In the genomic region with DNA sequence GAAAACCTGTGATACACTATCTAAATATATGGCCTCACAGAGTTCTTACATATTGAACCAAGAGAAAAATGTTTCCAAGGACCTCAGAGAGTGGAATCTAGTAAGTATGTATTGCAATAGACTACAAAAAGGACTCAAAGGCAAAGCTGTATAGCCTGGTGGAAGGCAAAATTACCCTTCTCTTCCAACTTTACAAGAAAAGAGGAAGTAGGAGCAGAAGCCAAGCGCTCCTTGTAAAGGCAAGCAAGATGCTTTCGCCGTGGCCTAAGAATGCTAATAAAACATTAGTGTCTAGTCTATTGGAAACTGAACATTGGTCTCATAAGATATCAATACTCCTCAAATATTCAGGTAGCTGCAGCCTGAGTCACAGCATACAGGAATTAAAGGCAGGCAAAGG, we compare ENCODE assay signal across 19 mouse cellular contexts.
"Had no signal": no experiment of that assay in that cellular context is flagged by ENCODE, and none has a peak within 500 bp of the region (broad histone marks: within the 10 kb centered on the region; RNA-seq: fewer than 3 reads in every experiment).

No protein-coding gene starts in this region.

- H3K4me3 ChIP-seq: left cerebral cortex, adult 2 months; liver, embryonic 13.5 days; midbrain, embryonic 12.5 days; midbrain, embryonic 15.5 days; neural tube, embryonic 12.5 days; neural tube, embryonic 15.5 days had no signal

- H3K4me1 ChIP-seq: liver, embryonic 13.5 days; midbrain, embryonic 12.5 days; midbrain, embryonic 15.5 days; neural tube, embryonic 12.5 days; neural tube, embryonic 15.5 days had no signal

- DNase-seq: kidney, adult 2 months; kidney, postnatal 25 days; layer of hippocampus, adult 9-11 months; layer of hippocampus, postnatal 36 days; liver, embryonic 13.5 days; lung, adult 2 months; lung, postnatal 14 days; lung, postnatal 4 days; right cerebral cortex, adult 18-20 months; right cerebral cortex, postnatal 25 days; spleen, adult 18-20 months; thymus, adult 2 months; thymus, postnatal 14 days; thymus, postnatal 4 days had no signal

- H3K27me3 ChIP-seq: liver, embryonic 13.5 days; midbrain, embryonic 12.5 days; midbrain, embryonic 15.5 days; neural tube, embryonic 12.5 days; neural tube, embryonic 15.5 days had no signal

- ATAC-seq: midbrain, embryonic 15.5 days had no signal

- H3K36me3 ChIP-seq: liver, embryonic 13.5 days; midbrain, embryonic 12.5 days; midbrain, embryonic 15.5 days; neural tube, embryonic 12.5 days; neural tube, embryonic 15.5 days had no signal

- H3K9me3 ChIP-seq: liver, embryonic 13.5 days; midbrain, embryonic 12.5 days; midbrain, embryonic 15.5 days; neural tube, embryonic 12.5 days; neural tube, embryonic 15.5 days had no signal
